Mouse (Mus musculus) monocyte, adult 5-6 weeks (primary cell): Measurements from ENCODE around the gene Izumo3. TPM values are rescaled to one million over a fixed set of nuclear protein-coding genes. Genes with fewer than 3 reads are reported as not detected.
"Not testable (repeated sequence)": the region's sequence is repeated elsewhere in the genome, so short reads cannot be mapped to it uniquely, and the experiment has no call there.

Source experiments
- ATAC-seq: fragments of 153-309, 156-312 bp; replicated peaks from 2 replicates; pipeline ENCODE4 v1.8.0; 2017; ENCODE audit warnings: mild to moderate bottlenecking; ENCODE audit not compliant: low TSS enrichment, insufficient number of reproducible peaks, severe bottlenecking, poor library complexity, low FRiP score
- total RNA-seq: library from RNA; stranded (forward); fragments of 200-1000, 200-491, 200-594 nt; gene quantifications from 3 replicates; pipeline ENCODE4 v1.2.3, GENCODE M21; 2017

Gene Izumo3
- not detected in 3 replicates for total RNA-seq

- no peak for ATAC-seq
Measured at GRCm38 (mm10) chr4:92147134-92147533, at the start of gene Izumo3. Izumo3 (minus strand) TSS chr4:92147234.

- not testable (repeated sequence) for ATAC-seq
Measured at GRCm38 (mm10) chr4:92191649-92192048, 44.6 kb upstream of the Izumo3 start, which contains the start of gene Gm12666. Gm12666 (minus strand) TSS chr4:92191749.

GRCm38 (mm10) chr4:92152646-92153045, 5.6 kb upstream of the Izumo3 start:
- no peak for ATAC-seq

- no peak for ATAC-seq
Measured at GRCm38 (mm10) chr4:92111390-92111988, 35.5 kb downstream of the Izumo3 start.

GRCm38 (mm10) chr4:92097386-92097785, 49.6 kb downstream of the Izumo3 start:
- ATAC-seq: no peak

- ATAC-seq: no peak
Measured at GRCm38 (mm10) chr4:92095951-92096350, 51.1 kb downstream of the Izumo3 start.

Other genes with a start within 250 kb of the Izumo3 start
- not detected in 3 replicates for gene Gm12666, start 44.5 kb upstream of the Izumo3 start, total RNA-seq